Mouse (Mus musculus): ENCODE measurements at regions not wholly inside any gene's neighbourhood (a gene's known extent, or its start where the extent isn't known, plus 50 kb on each side); places are given as distances from the start of the nearest gene placed in this dataset.
A peak's percentile ranks its signal among the peaks of the same experiment; 100 is the strongest.

GRCm38 (mm10) chr5:144621967-144622366 is 76.3 kb downstream of the Nptx2 start:
- no peak for DNase-seq (ENCODE audit: extremely low read depth, insufficient read length, low spot score)

GRCm38 (mm10) chr5:144623358-144623757 is 77.7 kb downstream of the Nptx2 start:
- no peak for DNase-seq (ENCODE audit: extremely low read depth, insufficient read length, low spot score)

GRCm38 (mm10) chr5:144632295-144632694 is 86.6 kb downstream of the Nptx2 start:
- no peak for DNase-seq (ENCODE audit: extremely low read depth, insufficient read length, low spot score)

GRCm38 (mm10) chr5:144638631-144639030 is 92.9 kb downstream of the Nptx2 start:
- DNase-seq (ENCODE audit: extremely low read depth, insufficient read length, low spot score) = no peak

GRCm38 (mm10) chr5:144639639-144640038 is 93.9 kb downstream of the Nptx2 start:
- DNase-seq (ENCODE audit: extremely low read depth, insufficient read length, low spot score) = peak; percentile 29

- DNase-seq (ENCODE audit: extremely low read depth, insufficient read length, low spot score) = no peak
Measured at GRCm38 (mm10) chr5:144642766-144643165, 97.1 kb downstream of the Nptx2 start.

- DNase-seq (ENCODE audit: extremely low read depth, insufficient read length, low spot score) = no peak
Measured at GRCm38 (mm10) chr5:144643438-144643837, 97.7 kb downstream of the Nptx2 start.

- no peak for DNase-seq (ENCODE audit: extremely low read depth, insufficient read length, low spot score)
Measured at GRCm38 (mm10) chr5:144645367-144645766, 99.7 kb downstream of the Nptx2 start.

GRCm38 (mm10) chr5:144647311-144648104 is 101.8 kb downstream of the Nptx2 start:
- DNase-seq (ENCODE audit: extremely low read depth, insufficient read length, low spot score) = no peak

- no peak for DNase-seq (ENCODE audit: extremely low read depth, insufficient read length, low spot score)
Measured at GRCm38 (mm10) chr5:144652231-144652630, 106.5 kb downstream of the Nptx2 start.

- no peak for DNase-seq (ENCODE audit: extremely low read depth, insufficient read length, low spot score)
Measured at GRCm38 (mm10) chr5:144662031-144662430, 99.6 kb downstream of the Tmem130 start.

GRCm38 (mm10) chr5:144663981-144664380 is 97.6 kb downstream of the Tmem130 start:
- no peak for DNase-seq (ENCODE audit: extremely low read depth, insufficient read length, low spot score)

- DNase-seq (ENCODE audit: extremely low read depth, insufficient read length, low spot score) = no peak
Measured at GRCm38 (mm10) chr5:144664571-144665295, 96.9 kb downstream of the Tmem130 start.

GRCm38 (mm10) chr5:144668060-144668459 is 93.6 kb downstream of the Tmem130 start:
- no peak for DNase-seq (ENCODE audit: extremely low read depth, insufficient read length, low spot score)

- no peak for DNase-seq (ENCODE audit: extremely low read depth, insufficient read length, low spot score)
Measured at GRCm38 (mm10) chr5:144678815-144679750, 82.5 kb downstream of the Tmem130 start.

GRCm38 (mm10) chr5:144684184-144684583 is 77.4 kb downstream of the Tmem130 start:
- DNase-seq (ENCODE audit: extremely low read depth, insufficient read length, low spot score) = no peak
